Mouse (Mus musculus) adipocyte (in vitro differentiated cells): ENCODE measurements around the gene Tmem132c.

Source experiments
- DNase-seq: peaks from one replicate; pipeline ENCODE4 v3.0.0-alpha.2; 2016; ENCODE audit warnings: low spot score

Tmem132c gene

GRCm38 (mm10) chr5:127286886-127287285 lies 45.3 kb downstream of the Tmem132c start:
- no peak for DNase-seq

GRCm38 (mm10) chr5:127289659-127290058 lies 48.1 kb downstream of the Tmem132c start:
- no peak for DNase-seq

- no peak for DNase-seq
Measured at GRCm38 (mm10) chr5:127290461-127291250, 49.0 kb downstream of the Tmem132c start.

GRCm38 (mm10) chr5:127291581-127291980 lies 50.0 kb downstream of the Tmem132c start:
- no peak for DNase-seq

GRCm38 (mm10) chr5:127293698-127294097 lies 52.1 kb downstream of the Tmem132c start:
- DNase-seq = no peak

GRCm38 (mm10) chr5:127297461-127297860 lies 55.9 kb downstream of the Tmem132c start:
- no peak for DNase-seq

GRCm38 (mm10) chr5:127298060-127298459 lies 56.5 kb downstream of the Tmem132c start:
- no peak for DNase-seq

GRCm38 (mm10) chr5:127299010-127299409 lies 57.4 kb downstream of the Tmem132c start:
- DNase-seq = no peak

GRCm38 (mm10) chr5:127300597-127301254 lies 59.1 kb downstream of the Tmem132c start:
- no peak for DNase-seq

GRCm38 (mm10) chr5:127305312-127305711 lies 63.7 kb downstream of the Tmem132c start:
- no peak for DNase-seq

- no peak for DNase-seq
Measured at GRCm38 (mm10) chr5:127305719-127306118, 64.1 kb downstream of the Tmem132c start.

- DNase-seq = no peak
Measured at GRCm38 (mm10) chr5:127306726-127307125, 65.1 kb downstream of the Tmem132c start.

GRCm38 (mm10) chr5:127310318-127311004 lies 68.9 kb downstream of the Tmem132c start:
- no peak for DNase-seq

- no peak for DNase-seq
Measured at GRCm38 (mm10) chr5:127311005-127311331, 69.4 kb downstream of the Tmem132c start.

GRCm38 (mm10) chr5:127313634-127314033 lies 72.0 kb downstream of the Tmem132c start:
- no peak for DNase-seq

- no peak for DNase-seq
Measured at GRCm38 (mm10) chr5:127319096-127319779, 77.6 kb downstream of the Tmem132c start.

GRCm38 (mm10) chr5:127324645-127325044 lies 83.0 kb downstream of the Tmem132c start:
- DNase-seq = no peak

GRCm38 (mm10) chr5:127336048-127336907 lies 94.7 kb downstream of the Tmem132c start:
- no peak for DNase-seq

GRCm38 (mm10) chr5:127336908-127337265 lies 95.3 kb downstream of the Tmem132c start:
- no peak for DNase-seq

- no peak for DNase-seq
Measured at GRCm38 (mm10) chr5:127339016-127339435, 97.4 kb downstream of the Tmem132c start.

- DNase-seq = no peak
Measured at GRCm38 (mm10) chr5:127341158-127341557, 99.5 kb downstream of the Tmem132c start.
